16 mouse cellular contexts compared by ENCODE assay signal in the genomic region with DNA sequence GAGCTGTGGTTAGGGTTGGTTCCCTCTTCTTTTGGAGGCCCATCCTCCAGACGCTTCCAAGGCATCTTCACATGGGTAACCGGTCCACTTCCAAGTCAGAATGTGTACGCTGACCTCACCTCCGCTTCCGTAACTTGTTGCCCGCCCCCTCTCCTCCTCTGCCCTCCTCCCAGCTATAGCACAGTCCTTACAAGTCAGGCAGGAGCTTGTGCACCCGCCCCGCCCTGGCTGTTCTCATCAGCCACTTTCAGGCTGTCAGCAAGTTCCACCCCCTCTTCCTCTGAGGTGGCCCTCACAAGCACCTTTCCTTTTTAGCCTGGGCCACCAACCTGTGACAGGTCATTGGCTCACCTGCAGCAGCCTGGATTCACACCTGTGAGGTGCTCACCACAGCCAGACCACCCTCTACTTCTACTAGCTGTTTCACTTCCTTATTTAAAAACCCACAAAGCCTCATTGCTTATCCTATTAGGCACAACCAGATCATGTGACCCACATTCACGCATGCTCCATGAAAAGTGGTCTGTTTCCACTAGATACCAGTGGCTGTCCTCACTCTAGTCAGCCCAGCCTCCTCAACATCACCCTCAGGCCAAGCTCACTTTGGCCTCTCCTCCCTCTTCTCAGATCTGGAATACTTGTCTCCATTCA. TPM values are rescaled to one million over a fixed set of nuclear protein-coding genes. Genes with fewer than 3 reads are reported as not detected.
DNase-seq lines count a peak whose midpoint lies in the region; ATAC-seq and TF ChIP-seq lines count a peak whose summit lies in the region.
"Had no signal": no experiment of that assay in that cellular context is flagged by ENCODE, and none has a peak within 500 bp of the region (broad histone marks: within the 10 kb centered on the region; RNA-seq: fewer than 3 reads in every experiment).

No protein-coding gene starts in this region.

- DNase-seq in heart, adult 11 months: no peak
- peak; percentile 43 for DNase-seq in R1 (ENCODE audit: low read depth, low spot score)
- DNase-seq in hindbrain, postnatal 0 days (ENCODE audit: low spot score): no peak
- no peak for DNase-seq in layer of hippocampus, postnatal 36 days
- DNase-seq: cerebellum, adult 2 months; gastrocnemius, postnatal 10 days; thymus, postnatal 4 days had no signal

- H3K27me3 ChIP-seq in heart, embryonic 16.5 days (ENCODE audit: control insufficient read depth, insufficient read depth, low read length): no peaks in the 10 kb centered on the region
- H3K27me3 ChIP-seq in liver, embryonic 12.5 days (replicated peaks): no peaks in the 10 kb centered on the region
- no peaks in the 10 kb centered on the region for H3K27me3 ChIP-seq in hindbrain, postnatal 0 days (ENCODE audit: insufficient read depth, low read length)
- H3K27me3 ChIP-seq in forebrain, embryonic 13.5 days: no peaks in the 10 kb centered on the region
- H3K27me3 ChIP-seq: midbrain, embryonic 12.5 days; neural tube, embryonic 13.5 days had no signal

- H3K9ac ChIP-seq in heart, embryonic 16.5 days (ENCODE audit: low read length): no peak overlapping the region
- peak overlapping the region; percentile 24; the same call in 1 of the 2 replicates for H3K9ac ChIP-seq in liver, embryonic 12.5 days
- no peak overlapping the region for H3K9ac ChIP-seq in hindbrain, postnatal 0 days (replicated peaks; ENCODE audit: low read length)
- H3K9ac ChIP-seq in forebrain, embryonic 13.5 days: no peak overlapping the region
- H3K9ac ChIP-seq: hindbrain, embryonic 14.5 days; limb, embryonic 13.5 days; midbrain, embryonic 12.5 days; neural tube, embryonic 13.5 days had no signal

- no peak overlapping the region for H3K27ac ChIP-seq in heart, embryonic 16.5 days (ENCODE audit: low read length)
- H3K27ac ChIP-seq in liver, embryonic 12.5 days: peak overlapping the region; percentile 66
- no peak overlapping the region for H3K27ac ChIP-seq in hindbrain, postnatal 0 days
- H3K27ac ChIP-seq in forebrain, embryonic 13.5 days: no peak overlapping the region
- H3K27ac ChIP-seq: forebrain, embryonic 10.5 days; hindbrain, embryonic 14.5 days; limb, embryonic 13.5 days; midbrain, embryonic 12.5 days; neural tube, embryonic 13.5 days had no signal

- ATAC-seq in heart, embryonic 16.5 days (replicated peaks; ENCODE audit: extremely low read depth, insufficient read depth, low FRiP score): no peak; the same call in 1 of the 2 replicates
- peak; percentile 83 for ATAC-seq in liver, embryonic 12.5 days
- peak; percentile 77 for ATAC-seq in megakaryocyte progenitor cell, adult 5-6 weeks (replicated peaks; ENCODE audit: poor library complexity)
- ATAC-seq in hindbrain, postnatal 0 days: no peak
- no peak for ATAC-seq in forebrain, embryonic 13.5 days

- TF ChIP-seq CTCF in hindbrain, postnatal 0 days (IDR thresholded peaks at IDR 0.05; ENCODE audit: low read depth): no peak

- peaks cover 37% of the 10 kb centered on the region for H3K4me1 ChIP-seq in heart, embryonic 16.5 days (ENCODE audit: control insufficient read depth, insufficient read depth, low read length)
- H3K4me1 ChIP-seq in liver, embryonic 12.5 days: peaks cover 64% of the 10 kb centered on the region
- H3K4me1 ChIP-seq in hindbrain, postnatal 0 days (ENCODE audit: insufficient read depth, low read length): no peaks in the 10 kb centered on the region
- H3K4me1 ChIP-seq in forebrain, embryonic 13.5 days: peaks cover 31% of the 10 kb centered on the region

- H3K4me2 ChIP-seq in heart, embryonic 16.5 days (ENCODE audit: low read depth, low read length): peak overlapping the region; percentile 36; the same call in 1 of the 2 replicates
- peak overlapping the region; percentile 43 for H3K4me2 ChIP-seq in liver, embryonic 12.5 days
- H3K4me2 ChIP-seq in hindbrain, postnatal 0 days (ENCODE audit: low read depth, low read length): no peak overlapping the region
- no peak overlapping the region for H3K4me2 ChIP-seq in forebrain, embryonic 13.5 days
- H3K4me2 ChIP-seq: hindbrain, embryonic 14.5 days; limb, embryonic 13.5 days; midbrain, embryonic 12.5 days; neural tube, embryonic 13.5 days had no signal

- H3K9me3 ChIP-seq in heart, embryonic 16.5 days (replicated peaks; ENCODE audit: control insufficient read depth, low read length): no peaks in the 10 kb centered on the region
- H3K9me3 ChIP-seq in liver, embryonic 12.5 days (replicated peaks): no peaks in the 10 kb centered on the region
- H3K9me3 ChIP-seq in hindbrain, postnatal 0 days (ENCODE audit: low read length): no peaks in the 10 kb centered on the region
- H3K9me3 ChIP-seq in forebrain, embryonic 13.5 days (replicated peaks): no peaks in the 10 kb centered on the region
- H3K9me3 ChIP-seq: forebrain, embryonic 10.5 days; limb, embryonic 13.5 days; midbrain, embryonic 12.5 days; neural tube, embryonic 13.5 days had no signal

- WGBS in heart, embryonic 16.5 days: 44% methylated on average over 9 of the region's 9 CpGs
- 53% methylated on average over 9 of the region's 9 CpGs for WGBS in liver, embryonic 12.5 days (ENCODE audit: insufficient replicate concordance)
- 96% methylated on average over 9 of the region's 9 CpGs for WGBS in hindbrain, postnatal 0 days
- 93% methylated on average over 9 of the region's 9 CpGs for WGBS in forebrain, embryonic 13.5 days

- no peak overlapping the region for H3K4me3 ChIP-seq in heart, embryonic 16.5 days (ENCODE audit: low read length)
- no peak overlapping the region for H3K4me3 ChIP-seq in liver, embryonic 12.5 days
- no peak overlapping the region for H3K4me3 ChIP-seq in hindbrain, postnatal 0 days (ENCODE audit: low read length)
- no peak overlapping the region for H3K4me3 ChIP-seq in forebrain, embryonic 13.5 days
- H3K4me3 ChIP-seq: forebrain, embryonic 10.5 days; limb, embryonic 13.5 days; midbrain, embryonic 12.5 days; neural tube, embryonic 13.5 days had no signal

- H3K36me3 ChIP-seq in heart, embryonic 16.5 days (ENCODE audit: control insufficient read depth, insufficient read depth): peaks cover 2% of the 10 kb centered on the region
- H3K36me3 ChIP-seq in liver, embryonic 12.5 days: peaks cover 46% of the 10 kb centered on the region
- H3K36me3 ChIP-seq in hindbrain, postnatal 0 days (ENCODE audit: insufficient read depth, low read length): peaks cover 18% of the 10 kb centered on the region
- H3K36me3 ChIP-seq in forebrain, embryonic 13.5 days (ENCODE audit: poor library complexity, severe bottlenecking): peaks cover 40% of the 10 kb centered on the region

RNA-seq across cellular contexts. Expression of gene Clk3, which starts 34.8 kb away (rescaled TPM):
- polyA plus RNA-seq in heart, embryonic 16.5 days (2015; fragmentation: Nextera tagmentation; extraction: Ambion mirVana): 57.9 and 67.5 TPM in 2 replicates
- polyA plus RNA-seq in liver, embryonic 12.5 days (2016; fragmentation: Nextera tagmentation; extraction: Ambion mirVana): 99.8 and 104 TPM in 2 replicates
- 32.6 and 43.0 TPM in 2 replicates for total RNA-seq in megakaryocyte progenitor cell, adult 5-6 weeks (2015)
- 36.4 and 40.8 TPM in 2 replicates for total RNA-seq in megakaryocyte progenitor cell, adult 5-6 weeks (2017)
- total RNA-seq in hindbrain, postnatal 0 days (2014; rRNA removed): 76.3 and 83.7 TPM in 2 replicates
- 48.8 and 52.7 TPM in 2 replicates for polyA plus RNA-seq in hindbrain, postnatal 0 days (2015; fragmentation: Nextera tagmentation; extraction: Ambion mirVana)
- 10 to 100 TPM; 81.0 to 81.9 TPM for total RNA-seq in layer of hippocampus, postnatal 36 days (2021)
- 90.5 and 91.0 TPM in 2 replicates for polyA plus RNA-seq in forebrain, embryonic 13.5 days (2015; fragmentation: Nextera tagmentation; extraction: Ambion mirVana)

RNA-seq across cellular contexts. Expression of gene Arid3b, which starts 36.1 kb away (rescaled TPM):
- 7.5 and 8.8 TPM in 2 replicates for polyA plus RNA-seq in heart, embryonic 16.5 days (2015; fragmentation: Nextera tagmentation; extraction: Ambion mirVana)
- polyA plus RNA-seq in liver, embryonic 12.5 days (2016; fragmentation: Nextera tagmentation; extraction: Ambion mirVana): 15.6 and 16.0 TPM in 2 replicates
- total RNA-seq in megakaryocyte progenitor cell, adult 5-6 weeks (2015): 2.4 and 3.8 TPM in 2 replicates
- total RNA-seq in megakaryocyte progenitor cell, adult 5-6 weeks (2017): 0.87 and 0.98 TPM in 2 replicates
- 7.7 TPM in 2 replicates for total RNA-seq in hindbrain, postnatal 0 days (2014; rRNA removed)
- polyA plus RNA-seq in hindbrain, postnatal 0 days (2015; fragmentation: Nextera tagmentation; extraction: Ambion mirVana): 4.3 and 4.4 TPM in 2 replicates
- 1 to 10 TPM; 6.0 to 6.1 TPM for total RNA-seq in layer of hippocampus, postnatal 36 days (2021)
- polyA plus RNA-seq in forebrain, embryonic 13.5 days (2015; fragmentation: Nextera tagmentation; extraction: Ambion mirVana): 12.3 and 12.8 TPM in 2 replicates

Comparison
In these comparisons a context has a peak if more than half of its experiments do, and no peak if none do; other contexts are left out.
1. ATAC-seq: peak in liver, embryonic 12.5 days (single experiment) and megakaryocyte progenitor cell, adult 5-6 weeks (single experiment); none in heart, embryonic 16.5 days (single experiment), hindbrain, postnatal 0 days (single experiment) and forebrain, embryonic 13.5 days (single experiment).
2. H3K4me2 ChIP-seq: peak in heart, embryonic 16.5 days (single experiment) and liver, embryonic 12.5 days (single experiment); none in hindbrain, postnatal 0 days (single experiment) and forebrain, embryonic 13.5 days (single experiment).